Mouse (Mus musculus) embryonic facial prominence, embryonic 12.5 days (tissue): ENCODE results near the gene Ankrd36. TPM values are rescaled to one million over a fixed set of nuclear protein-coding genes. Genes with fewer than 3 reads are reported as not detected.

Experiments used
- ATAC-seq: fragments of 200-750 bp; cut with Nextera tagmentation; 2 replicates; pipeline ENCODE4 v1.8.0; 2017; ENCODE audit not compliant: insufficient number of reproducible peaks, insufficient read depth, low FRiP score, low TSS enrichment
- H3K27ac ChIP-seq: fragments of 300-500 bp; sonication (generic); 2 replicates; pipeline ENCODE4 v1.5.1; 2016; ENCODE audit warnings: mild to moderate bottlenecking
- H3K27me3 ChIP-seq: fragments of 300-500 bp; sonication (generic); 2 replicates; pipeline ENCODE4 v1.6.1; 2016; ENCODE audit warnings: mild to moderate bottlenecking, moderate library complexity
- H3K36me3 ChIP-seq: fragments of 300-500 bp; sonication (generic); 2 replicates; pipeline ENCODE4 v1.6.1; 2016; ENCODE audit warnings: mild to moderate bottlenecking
- H3K4me1 ChIP-seq: fragments of 300-500 bp; sonication (generic); 2 replicates; pipeline ENCODE4 v1.6.1; 2016
- H3K4me2 ChIP-seq: fragments of 300-500 bp; sonication (generic); replicated peaks from 2 replicates; pipeline ENCODE4 v1.6.1; 2016; ENCODE audit warnings: mild to moderate bottlenecking, moderate library complexity
- H3K4me3 ChIP-seq: fragments of 300-500 bp; sonication (generic); 2 replicates; pipeline ENCODE4 v1.5.1; 2016; ENCODE audit warnings: mild to moderate bottlenecking
- H3K9ac ChIP-seq: fragments of 300-500 bp; sonication (generic); 2 replicates; pipeline ENCODE4 v1.6.1; 2016; ENCODE audit warnings: mild to moderate bottlenecking, moderate library complexity
- H3K9me3 ChIP-seq: fragments of 300-500 bp; sonication (generic); 2 replicates; pipeline ENCODE4 v1.6.1; 2016; ENCODE audit warnings: mild to moderate bottlenecking, moderate library complexity
- WGBS: fragments of 180-500 bp; shearing (Covaris S2); methylation state at CpG from one replicate; pipeline ENCODE4 v1.1.7; 2016; 5-methylcytosine and 5-hydroxymethylcytosine counted together
- polyA plus RNA-seq: library from polyadenylated mRNA; unstranded; fragments of >200 nt; fragmentation: Nextera tagmentation; extraction: Ambion mirVana; gene quantifications from 2 replicates; pipeline ENCODE4 v1.2.1, GENCODE M21; 2016

Gene Ankrd36
- 0.13 TPM in 1 of 2 replicates, not detected in the other for polyA plus RNA-seq

DNA sequence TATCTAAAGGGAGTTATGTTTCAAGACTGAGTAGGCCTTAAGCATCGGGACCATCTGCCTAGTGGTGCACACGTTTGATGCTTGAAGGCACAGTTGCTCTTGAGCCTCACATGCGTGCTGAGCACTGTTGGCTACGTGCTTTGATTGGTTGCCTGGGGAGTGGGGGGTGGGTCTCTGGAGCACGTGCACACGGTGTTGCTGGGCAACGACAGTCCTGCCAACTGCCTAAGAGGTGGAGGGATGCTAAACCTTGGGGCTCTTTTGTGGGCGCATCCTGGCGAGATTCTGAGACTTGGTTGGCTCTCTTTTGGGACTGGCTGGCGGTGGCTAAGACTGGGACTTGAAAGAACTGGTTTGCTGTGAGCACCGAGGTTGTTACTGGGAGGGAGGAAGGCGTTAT is at the start of gene Ankrd36:
Gene Ankrd36, plus strand, starts transcription at position 211 of the 400 bp plus-strand sequence.
- H3K4me1 ChIP-seq: no peaks in the 10 kb centered on the region
- WGBS: 78% methylated on average over 12 of the region's 12 CpGs
- no peaks in the 10 kb centered on the region for H3K27me3 ChIP-seq
- H3K36me3 ChIP-seq: no peaks in the 10 kb centered on the region
- no peak within 1 kb of the TSS for H3K9ac ChIP-seq
- H3K9me3 ChIP-seq: no peaks in the 10 kb centered on the region
- H3K4me2 ChIP-seq: no peak within 1 kb of the TSS
- no peak within 1 kb of the TSS for H3K27ac ChIP-seq
- no peak within 1 kb of the TSS for H3K4me3 ChIP-seq
- no peak for ATAC-seq

DNA sequence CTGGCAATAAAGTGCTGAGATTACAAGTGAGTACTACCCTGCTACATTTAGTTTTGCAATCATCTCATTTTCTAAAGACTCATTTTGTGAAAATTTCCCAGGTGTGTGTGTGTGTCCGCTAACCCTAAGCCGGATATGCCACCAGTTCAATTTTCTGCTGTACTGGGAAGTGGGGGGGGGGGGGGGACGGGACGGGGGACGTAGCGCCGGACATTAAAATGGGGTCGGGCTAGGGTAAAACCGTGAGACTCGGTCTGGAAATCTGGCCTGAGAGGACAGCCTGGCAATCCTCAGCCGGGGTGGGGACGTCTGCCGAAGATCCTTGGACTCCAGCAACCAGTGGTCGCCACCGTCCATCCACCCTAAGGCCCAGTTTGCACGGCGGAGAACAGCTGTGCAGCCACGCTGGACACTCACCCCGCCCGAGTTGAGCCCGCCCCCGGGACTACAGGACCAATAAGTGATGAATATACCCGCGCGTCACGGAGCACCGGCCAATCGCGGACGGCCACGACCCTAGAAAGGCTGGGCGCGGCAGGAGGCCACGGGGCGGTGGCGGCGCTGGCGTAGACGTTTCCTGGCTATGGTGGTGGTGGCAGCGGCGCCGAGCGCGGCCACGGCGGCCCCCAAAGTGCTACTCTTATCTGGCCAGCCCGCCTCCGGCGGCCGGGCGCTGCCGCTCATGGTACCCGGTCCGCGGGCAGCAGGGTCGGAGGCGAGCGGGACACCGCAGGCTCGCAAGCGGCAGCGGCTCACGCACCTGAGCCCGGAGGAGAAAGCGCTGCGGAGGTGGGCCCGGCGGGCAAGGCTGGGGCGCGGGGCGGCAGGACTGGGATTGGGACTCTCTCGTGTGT is 48.8 kb upstream of the Ankrd36 start, which contains the start of gene Xbp1:
Gene Xbp1, plus strand, starts transcription at position 248 of the 854 bp plus-strand sequence.
- WGBS: under 1% methylated on average over 71 of the region's 72 CpGs
- H3K4me1 ChIP-seq: peaks cover 17% of the 10 kb centered on the region
- peaks cover 30% of the 10 kb centered on the region for H3K36me3 ChIP-seq
- no peaks in the 10 kb centered on the region for H3K9me3 ChIP-seq
- no peaks in the 10 kb centered on the region for H3K27me3 ChIP-seq
- peak within 1 kb of the TSS; percentile 86 for H3K9ac ChIP-seq
- H3K27ac ChIP-seq: peak within 1 kb of the TSS; percentile 83
- peak within 1 kb of the TSS; percentile 75 for H3K4me3 ChIP-seq
- peak; percentile 96 for ATAC-seq
- peak within 1 kb of the TSS; percentile 60 for H3K4me2 ChIP-seq

GRCm38 (mm10) chr11:5521266-5521515 is 48.3 kb upstream of the Ankrd36 start:
- Histone ChIP-seq H3K36me3 (peaks cover 35% of the 10 kb centered on the region), H3K27me3 (no peaks in the 10 kb centered on the region), H3K4me3 (peak overlapping the region; percentile 75), H3K27ac (peak overlapping the region; percentile 83), H3K4me1 (peaks cover 17% of the 10 kb centered on the region), H3K4me2 (peak overlapping the region; percentile 60), H3K9me3 (no peaks in the 10 kb centered on the region), H3K9ac (peak overlapping the region; percentile 86)
- WGBS: under 1% methylated on average over 13 of the region's 13 CpGs
- 0 out of 2 replicates have a peak, but pooled peaks have one; percentile 24 for ATAC-seq

- H3K9me3 ChIP-seq: no peaks in the 10 kb centered on the region
- peak overlapping the region; percentile 60 for H3K4me2 ChIP-seq
- peak overlapping the region; percentile 86 for H3K9ac ChIP-seq
- WGBS: under 1% methylated on average over 34 of the region's 34 CpGs
- peak overlapping the region; percentile 83 for H3K27ac ChIP-seq
- ATAC-seq: no peak
- H3K27me3 ChIP-seq: no peaks in the 10 kb centered on the region
- H3K36me3 ChIP-seq: peaks cover 40% of the 10 kb centered on the region
- peaks cover 17% of the 10 kb centered on the region for H3K4me1 ChIP-seq
- peak overlapping the region; percentile 75 for H3K4me3 ChIP-seq
Measured at GRCm38 (mm10) chr11:5521516-5522291, 47.8 kb upstream of the Ankrd36 start.

DNA sequence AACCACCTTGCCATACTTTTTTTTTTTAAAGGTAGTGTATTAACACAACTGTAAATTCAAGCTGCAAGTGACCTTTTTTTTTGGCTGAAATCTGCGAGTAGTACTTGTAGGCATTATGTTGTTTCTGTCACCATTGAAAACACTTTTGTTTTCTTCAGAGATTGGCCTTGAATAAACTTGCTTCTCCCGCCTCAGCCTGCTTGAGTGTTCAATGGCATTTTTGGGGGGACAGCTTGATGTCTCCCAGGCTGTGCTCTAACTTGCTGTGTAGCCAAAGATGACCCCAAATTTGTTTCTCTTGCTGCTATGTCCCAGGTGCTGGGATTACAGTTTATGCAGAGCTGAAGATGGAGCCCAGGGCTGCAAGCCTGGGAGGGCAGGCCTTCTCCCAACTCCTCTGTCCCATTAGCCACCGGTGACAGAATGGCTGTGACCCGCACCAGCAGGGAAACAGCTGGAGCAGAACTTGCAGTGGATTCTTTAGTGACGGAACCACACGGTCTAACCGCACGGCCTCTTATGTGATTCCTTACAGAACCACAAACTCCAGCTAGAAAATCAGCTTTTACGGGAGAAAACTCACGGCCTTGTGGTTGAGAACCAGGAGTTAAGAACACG is 46.6 kb upstream of the Ankrd36 start:
- Histone ChIP-seq H3K4me3 (no peak overlapping the region), H3K4me2 (peak overlapping the region; percentile 60; the same call in 1 of the 2 replicates), H3K36me3 (peaks cover 40% of the 10 kb centered on the region), H3K27ac (no peak overlapping the region), H3K9ac (no peak overlapping the region), H3K27me3 (no peaks in the 10 kb centered on the region), H3K9me3 (no peaks in the 10 kb centered on the region), H3K4me1 (peaks cover 17% of the 10 kb centered on the region)
- ATAC-seq: no peak
- 90% methylated on average over 11 of the region's 11 CpGs for WGBS

GRCm38 (mm10) chr11:5525418-5525817 is 44.1 kb upstream of the Ankrd36 start:
- no peaks in the 10 kb centered on the region for H3K27me3 ChIP-seq
- H3K4me2 ChIP-seq: no peak overlapping the region
- H3K9me3 ChIP-seq: no peaks in the 10 kb centered on the region
- H3K36me3 ChIP-seq: peaks cover 60% of the 10 kb centered on the region
- ATAC-seq: no peak
- H3K27ac ChIP-seq: no peak overlapping the region
- no peak overlapping the region for H3K4me3 ChIP-seq
- H3K4me1 ChIP-seq: peaks cover 17% of the 10 kb centered on the region
- H3K9ac ChIP-seq: no peak overlapping the region
- WGBS: 89% methylated on average over 4 of the region's 4 CpGs

GRCm38 (mm10) chr11:5526573-5527439 is 42.7 kb upstream of the Ankrd36 start:
- Histone ChIP-seq H3K4me2 (no peak overlapping the region), H3K9ac (no peak overlapping the region), H3K27me3 (no peaks in the 10 kb centered on the region), H3K9me3 (no peaks in the 10 kb centered on the region), H3K36me3 (peaks cover 74% of the 10 kb centered on the region), H3K4me1 (peaks cover 17% of the 10 kb centered on the region), H3K27ac (no peak overlapping the region), H3K4me3 (no peak overlapping the region)
- no peak for ATAC-seq
- WGBS: 90% methylated on average over 7 of the region's 7 CpGs

- Histone ChIP-seq H3K4me1 (peaks cover 6% of the 10 kb centered on the region), H3K4me3 (no peak overlapping the region), H3K4me2 (no peak overlapping the region), H3K9me3 (no peaks in the 10 kb centered on the region), H3K27ac (no peak overlapping the region), H3K36me3 (peaks cover 83% of the 10 kb centered on the region), H3K9ac (no peak overlapping the region), H3K27me3 (no peaks in the 10 kb centered on the region)
- 92% methylated on average over 5 of the region's 5 CpGs for WGBS
- no peak for ATAC-seq
Measured at GRCm38 (mm10) chr11:5527865-5528523, 41.5 kb upstream of the Ankrd36 start.

- no peaks in the 10 kb centered on the region for H3K9me3 ChIP-seq
- no peak overlapping the region for H3K27ac ChIP-seq
- no peaks in the 10 kb centered on the region for H3K27me3 ChIP-seq
- no peak for ATAC-seq
- WGBS: 75% methylated on average over 5 of the region's 5 CpGs
- H3K4me3 ChIP-seq: no peak overlapping the region
- 0 out of 2 replicates have a peak, but pooled peaks cover under 1% of the 10 kb centered on the region for H3K4me1 ChIP-seq
- H3K4me2 ChIP-seq: no peak overlapping the region
- no peak overlapping the region for H3K9ac ChIP-seq
- peaks cover 83% of the 10 kb centered on the region for H3K36me3 ChIP-seq
Measured at GRCm38 (mm10) chr11:5528841-5529240, 40.6 kb upstream of the Ankrd36 start.

DNA sequence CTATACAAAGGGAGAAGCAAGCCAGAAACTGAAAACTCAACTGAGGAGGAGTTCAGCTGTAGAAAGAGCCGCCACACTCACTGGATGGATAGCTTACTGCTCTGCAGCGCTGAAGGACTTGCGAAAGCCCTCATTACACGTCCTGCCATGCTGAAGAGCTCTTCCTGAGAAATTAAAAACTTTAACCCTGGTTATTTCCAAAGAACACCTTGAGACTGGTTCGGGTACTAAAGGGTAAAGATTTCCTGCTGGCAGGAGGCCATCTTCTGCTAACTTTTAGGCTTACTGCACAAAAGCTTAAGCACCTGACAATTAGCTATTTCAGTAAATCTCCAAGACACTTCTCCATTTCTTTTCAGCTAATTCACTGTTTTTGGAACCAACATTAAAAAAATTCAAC is 39.3 kb upstream of the Ankrd36 start:
- peaks cover 83% of the 10 kb centered on the region for H3K36me3 ChIP-seq
- H3K9ac ChIP-seq: no peak overlapping the region
- H3K27ac ChIP-seq: no peak overlapping the region
- no peak overlapping the region for H3K4me2 ChIP-seq
- no peaks in the 10 kb centered on the region for H3K4me1 ChIP-seq
- no peaks in the 10 kb centered on the region for H3K27me3 ChIP-seq
- H3K4me3 ChIP-seq: no peak overlapping the region
- no peaks in the 10 kb centered on the region for H3K9me3 ChIP-seq
- no peak for ATAC-seq
- WGBS: 82% methylated on average over 5 of the region's 5 CpGs
